Mouse (Mus musculus): ENCODE data around the gene Bbx. TPM values are rescaled to one million over a fixed set of nuclear protein-coding genes. Genes with fewer than 3 reads are reported as not detected.

Gene Bbx
- polyA plus RNA-seq, 1 experiment: 4.6 TPM

DNA sequence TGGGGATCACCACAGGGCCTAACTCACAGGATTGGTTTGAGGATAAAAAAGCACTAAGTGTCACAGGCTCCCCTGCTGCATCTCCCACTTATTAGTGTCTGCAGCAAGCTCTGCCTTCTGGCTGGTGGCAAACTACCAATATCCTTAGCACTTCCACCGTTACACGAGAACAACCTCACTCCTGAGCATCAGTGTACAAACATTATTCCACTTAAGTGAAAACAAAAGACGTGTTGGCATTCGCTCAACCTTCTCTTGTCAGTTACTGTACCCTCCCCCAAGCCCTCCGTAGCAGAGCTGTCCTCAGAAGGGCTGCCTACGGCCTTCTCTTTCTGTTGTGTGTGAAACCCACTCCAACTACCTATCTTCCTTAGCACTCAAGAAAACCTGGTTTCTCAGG, 221.0 kb downstream of the Bbx start:
- H3K27me3 ChIP-seq (ENCODE audit: control insufficient read depth, insufficient read depth, insufficient read length): no peaks in the 10 kb centered on the region
- no peak overlapping the region for H3ac ChIP-seq (ENCODE audit: control insufficient read depth, insufficient read length)
- TF ChIP-seq MAX (IDR thresholded peaks at IDR 0.05; ENCODE audit: low read depth) (no peak), USF1 (IDR thresholded peaks at IDR 0.05; ENCODE audit: low read depth) (no peak), POLR2A (IDR thresholded peaks at IDR 0.05; ENCODE audit: insufficient read length, low read depth) (no peak), MYOD1 (IDR thresholded peaks at IDR 0.05; ENCODE audit: control insufficient read depth in 1 of 3, insufficient read length in 2 of 3, low read depth in 2 of 3) (no peak), SRF (IDR thresholded peaks at IDR 0.05; ENCODE audit: control insufficient read depth, insufficient read length, low read depth) (no peak), REST (IDR thresholded peaks at IDR 0.05; ENCODE audit: insufficient read depth, insufficient read length) (no peak), POLR2AphosphoS2 (IDR thresholded peaks at IDR 0.05; ENCODE audit: insufficient read length, low read depth) (no peak), TCF12 (IDR thresholded peaks at IDR 0.05; ENCODE audit: insufficient read depth, poor library complexity, severe bottlenecking) (no peak)
- H3K36me3 ChIP-seq (ENCODE audit: control insufficient read depth, insufficient read depth): peaks cover 15% of the 10 kb centered on the region
- H3K4me2 ChIP-seq (ENCODE audit: low read depth): no peak overlapping the region
- H3K79me2 ChIP-seq (ENCODE audit: control insufficient read depth, insufficient read depth): no peaks in the 10 kb centered on the region
- H3K4me3 ChIP-seq: no peak overlapping the region

DNA sequence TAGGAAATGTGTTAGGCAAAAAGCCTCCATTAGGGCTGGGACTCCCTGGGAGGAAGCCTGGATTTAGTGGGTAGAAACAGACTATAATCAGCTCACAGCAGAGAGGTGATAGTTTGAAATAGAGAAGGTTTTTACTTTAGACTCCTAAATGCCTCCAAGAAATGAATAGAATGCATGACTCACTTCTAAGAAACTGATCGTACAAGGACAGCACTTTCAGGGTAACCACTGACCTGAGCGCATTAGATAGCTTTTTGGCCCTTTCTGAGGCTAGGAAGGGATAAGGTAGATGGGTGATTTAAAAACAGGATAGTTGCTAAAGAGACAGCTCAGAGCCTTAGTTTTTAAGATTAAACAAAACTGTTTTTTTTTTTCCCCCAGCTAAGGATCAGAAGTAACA, 221.4 kb downstream of the Bbx start:
- H3K4me2 ChIP-seq (ENCODE audit: low read depth): no peak overlapping the region
- peaks cover 15% of the 10 kb centered on the region for H3K36me3 ChIP-seq (ENCODE audit: control insufficient read depth, insufficient read depth)

DNA sequence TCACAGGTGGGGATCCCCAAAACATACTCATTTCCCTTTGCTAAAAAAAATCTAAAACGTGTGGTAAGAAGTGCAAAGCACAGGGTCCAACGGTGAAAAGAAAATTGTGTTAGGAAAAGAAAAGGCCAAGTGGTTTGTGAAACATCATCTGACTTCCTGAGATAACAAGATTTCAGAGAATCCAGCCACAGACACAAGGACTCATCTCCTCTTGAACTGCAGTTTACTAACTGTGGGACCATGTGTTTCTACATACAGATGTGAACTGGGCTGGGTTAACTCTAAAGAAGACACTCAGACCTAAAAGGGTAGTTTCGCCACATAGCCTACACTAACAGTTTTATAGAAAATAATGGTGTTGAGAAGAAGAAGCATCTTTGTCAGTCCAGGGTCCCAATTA, 227.2 kb downstream of the Bbx start:
- Histone ChIP-seq H3K79me2 (ENCODE audit: control insufficient read depth, insufficient read depth) (no peaks in the 10 kb centered on the region), H3K36me3 (ENCODE audit: control insufficient read depth, insufficient read depth) (peaks cover 18% of the 10 kb centered on the region), H3K4me3 (no peak overlapping the region), H3K4me2 (ENCODE audit: low read depth) (no peak overlapping the region), H3K27me3 (ENCODE audit: control insufficient read depth, insufficient read depth, insufficient read length) (no peaks in the 10 kb centered on the region), H3ac (ENCODE audit: control insufficient read depth, insufficient read length) (no peak overlapping the region)
- TF ChIP-seq MAX (IDR thresholded peaks at IDR 0.05; ENCODE audit: low read depth) (no peak), POLR2A (IDR thresholded peaks at IDR 0.05; ENCODE audit: insufficient read length, low read depth) (no peak), SRF (IDR thresholded peaks at IDR 0.05; ENCODE audit: control insufficient read depth, insufficient read length, low read depth) (no peak), USF1 (IDR thresholded peaks at IDR 0.05; ENCODE audit: low read depth) (no peak), MYOD1 (IDR thresholded peaks at IDR 0.05; ENCODE audit: control insufficient read depth in 1 of 3, insufficient read length in 2 of 3, low read depth in 2 of 3) (no peak), TCF12 (IDR thresholded peaks at IDR 0.05; ENCODE audit: insufficient read depth, poor library complexity, severe bottlenecking) (no peak), POLR2AphosphoS2 (IDR thresholded peaks at IDR 0.05; ENCODE audit: insufficient read length, low read depth) (no peak), REST (IDR thresholded peaks at IDR 0.05; ENCODE audit: insufficient read depth, insufficient read length) (no peak), MYOG (IDR thresholded peaks at IDR 0.05; ENCODE audit: control insufficient read depth in 1 of 3, insufficient read depth in 1 of 3, insufficient read length in 2 of 3, low read depth in 2 of 3) (no peak), TCF3 (IDR thresholded peaks at IDR 0.05; ENCODE audit: insufficient read length, low read depth) (no peak), CEBPB (IDR thresholded peaks at IDR 0.05; ENCODE audit: insufficient read depth, poor library complexity, severe bottlenecking) (no peak), E2F4 (IDR thresholded peaks at IDR 0.05; ENCODE audit: insufficient read depth) (no peak)

More for the DNA sequence above, 221.4 kb downstream of the Bbx start:
- Histone ChIP-seq H3ac (ENCODE audit: control insufficient read depth, insufficient read length) (no peak overlapping the region), H3K27me3 (ENCODE audit: control insufficient read depth, insufficient read depth, insufficient read length) (no peaks in the 10 kb centered on the region), H3K4me3 (no peak overlapping the region), H3K79me2 (ENCODE audit: control insufficient read depth, insufficient read depth) (no peaks in the 10 kb centered on the region)
- TF ChIP-seq TCF12 (IDR thresholded peaks at IDR 0.05; ENCODE audit: insufficient read depth, poor library complexity, severe bottlenecking) (no peak), SRF (IDR thresholded peaks at IDR 0.05; ENCODE audit: control insufficient read depth, insufficient read length, low read depth) (no peak), REST (IDR thresholded peaks at IDR 0.05; ENCODE audit: insufficient read depth, insufficient read length) (no peak), MYOD1 (IDR thresholded peaks at IDR 0.05; ENCODE audit: control insufficient read depth in 1 of 3, insufficient read length in 2 of 3, low read depth in 2 of 3) (no peak), E2F4 (IDR thresholded peaks at IDR 0.05; ENCODE audit: insufficient read depth) (no peak), POLR2A (IDR thresholded peaks at IDR 0.05; ENCODE audit: insufficient read length, low read depth) (no peak), MAX (IDR thresholded peaks at IDR 0.05; ENCODE audit: low read depth) (no peak), TCF3 (IDR thresholded peaks at IDR 0.05; ENCODE audit: insufficient read length, low read depth) (no peak), USF1 (IDR thresholded peaks at IDR 0.05; ENCODE audit: low read depth) (no peak), MYOG (IDR thresholded peaks at IDR 0.05; ENCODE audit: control insufficient read depth in 1 of 3, insufficient read depth in 1 of 3, insufficient read length in 2 of 3, low read depth in 2 of 3) (no peak), CEBPB (IDR thresholded peaks at IDR 0.05; ENCODE audit: insufficient read depth, poor library complexity, severe bottlenecking) (no peak), POLR2AphosphoS2 (IDR thresholded peaks at IDR 0.05; ENCODE audit: insufficient read length, low read depth) (no peak)

DNA sequence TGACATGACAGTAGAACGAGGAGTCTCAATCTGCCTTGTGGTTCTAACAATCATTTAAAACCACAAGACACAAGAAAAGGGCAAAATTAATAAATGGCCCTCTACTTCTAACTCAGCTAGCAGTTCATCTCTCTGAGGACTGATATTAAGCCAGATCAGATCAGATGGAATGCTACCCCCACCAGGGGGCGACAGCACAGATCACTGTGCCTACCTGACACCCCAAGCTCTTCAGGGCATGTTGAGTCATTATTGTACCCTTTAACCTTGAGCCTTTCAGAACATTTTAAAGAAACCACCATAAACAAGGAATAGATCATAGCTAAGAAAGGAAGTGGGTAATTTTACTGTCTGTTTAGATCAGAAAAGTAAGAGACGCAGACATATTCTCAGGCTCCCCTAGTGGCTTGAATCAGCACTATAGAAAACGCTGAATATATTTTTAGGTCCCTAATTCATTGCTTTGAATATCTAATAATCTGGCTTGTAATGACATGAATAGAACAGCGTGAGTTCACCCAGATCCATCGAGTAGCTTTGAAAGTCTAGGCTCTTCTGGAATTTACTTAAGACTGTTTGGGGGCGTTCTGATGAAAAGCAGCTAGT, 230.5 kb downstream of the Bbx start:
- no peaks in the 10 kb centered on the region for H3K79me2 ChIP-seq (ENCODE audit: control insufficient read depth, insufficient read depth)
- TF ChIP-seq TCF12 (IDR thresholded peaks at IDR 0.05; ENCODE audit: insufficient read depth, poor library complexity, severe bottlenecking) (no peak), SRF (IDR thresholded peaks at IDR 0.05; ENCODE audit: control insufficient read depth, insufficient read length, low read depth) (no peak), POLR2AphosphoS2 (IDR thresholded peaks at IDR 0.05; ENCODE audit: insufficient read length, low read depth) (no peak), MAX (IDR thresholded peaks at IDR 0.05; ENCODE audit: low read depth) (no peak), CEBPB (IDR thresholded peaks at IDR 0.05; ENCODE audit: insufficient read depth, poor library complexity, severe bottlenecking) (no peak), POLR2A (IDR thresholded peaks at IDR 0.05; ENCODE audit: insufficient read length, low read depth) (no peak), TCF3 (IDR thresholded peaks at IDR 0.05; ENCODE audit: insufficient read length, low read depth) (no peak), MYOD1 (IDR thresholded peaks at IDR 0.05; ENCODE audit: control insufficient read depth in 1 of 3, insufficient read length in 2 of 3, low read depth in 2 of 3) (no peak), REST (IDR thresholded peaks at IDR 0.05; ENCODE audit: insufficient read depth, insufficient read length) (no peak), MYOG (IDR thresholded peaks at IDR 0.05; ENCODE audit: control insufficient read depth in 1 of 3, insufficient read depth in 1 of 3, insufficient read length in 2 of 3, low read depth in 2 of 3) (no peak), E2F4 (IDR thresholded peaks at IDR 0.05; ENCODE audit: insufficient read depth) (no peak), USF1 (IDR thresholded peaks at IDR 0.05; ENCODE audit: low read depth) (no peak)
- H3K36me3 ChIP-seq (ENCODE audit: control insufficient read depth, insufficient read depth): peaks cover 20% of the 10 kb centered on the region
- no peak overlapping the region for H3K4me3 ChIP-seq
- no peak overlapping the region for H3K4me2 ChIP-seq (ENCODE audit: low read depth)
- no peak overlapping the region for H3ac ChIP-seq (ENCODE audit: control insufficient read depth, insufficient read length)
- H3K27me3 ChIP-seq (ENCODE audit: control insufficient read depth, insufficient read depth, insufficient read length): no peaks in the 10 kb centered on the region
